In the genomic region with DNA sequence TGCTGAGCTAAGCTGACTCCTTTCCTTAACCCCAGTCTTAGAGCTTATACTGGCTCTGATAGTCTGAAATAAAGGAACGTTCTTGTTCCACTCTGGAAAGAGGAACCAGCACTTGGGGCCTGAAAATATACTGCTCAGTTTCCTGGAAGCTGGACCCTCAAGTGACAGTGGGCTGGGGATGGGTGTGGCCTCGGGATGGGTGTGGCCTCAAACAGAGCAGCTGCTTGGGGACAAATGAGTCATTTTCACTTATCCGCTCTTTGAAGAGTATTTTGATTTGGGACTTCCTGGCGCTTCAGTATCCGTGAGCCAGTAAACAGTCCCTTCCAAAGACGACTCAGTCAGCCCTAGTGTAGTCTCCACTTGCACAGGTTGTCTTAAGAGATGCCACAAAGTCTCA, we compare ENCODE assay signal across 10 mouse cellular contexts. TPM values are rescaled to one million over a fixed set of nuclear protein-coding genes. Genes with fewer than 3 reads are reported as not detected.
DNase-seq lines count a peak whose midpoint lies in the region; ATAC-seq lines count a peak whose summit lies in the region.
"Had no signal": no experiment of that assay in that cellular context is flagged by ENCODE, and none has a peak within 500 bp of the region (broad histone marks: within the 10 kb centered on the region; RNA-seq: fewer than 3 reads in every experiment).

No protein-coding gene starts in this region.

- H3K9me3 ChIP-seq in intestine, embryonic 16.5 days (ENCODE audit: control insufficient read depth, low read length) = no peaks in the 10 kb centered on the region
- H3K9me3 ChIP-seq in intestine, embryonic 15.5 days = no peaks in the 10 kb centered on the region
- no peaks in the 10 kb centered on the region for H3K9me3 ChIP-seq in hindbrain, embryonic 14.5 days (ENCODE audit: control insufficient read depth, low read length)
- H3K9me3 ChIP-seq: hindbrain, embryonic 13.5 days had no signal

- peak; percentile 84 to 89 for DNase-seq in B cell, adult 2 months
- peak; percentile 49 for DNase-seq in gastrocnemius, postnatal 25 days
- DNase-seq in lung, postnatal 25 days (ENCODE audit: low spot score) = peak; percentile 79
- DNase-seq in frontal cortex, postnatal 14 days (ENCODE audit: low spot score in 2 of 2) = no peak
- no peak for DNase-seq in cerebellum, adult 11-12 months
- no peak for DNase-seq in hindbrain, embryonic 14.5 days (ENCODE audit: low spot score)

- no peaks in the 10 kb centered on the region for H3K4me1 ChIP-seq in intestine, embryonic 16.5 days (ENCODE audit: control insufficient read depth, insufficient read depth, low read length)
- 0 out of 2 replicates have a peak, but pooled peaks cover 2% of the 10 kb centered on the region for H3K4me1 ChIP-seq in intestine, embryonic 15.5 days (replicated peaks)
- no peaks in the 10 kb centered on the region for H3K4me1 ChIP-seq in hindbrain, embryonic 14.5 days (replicated peaks; ENCODE audit: control insufficient read depth, insufficient read depth, low read length)
- H3K4me1 ChIP-seq: hindbrain, embryonic 13.5 days had no signal

- no peaks in the 10 kb centered on the region for H3K36me3 ChIP-seq in intestine, embryonic 16.5 days (ENCODE audit: control insufficient read depth, insufficient read depth, low read length)
- no peaks in the 10 kb centered on the region for H3K36me3 ChIP-seq in intestine, embryonic 15.5 days
- no peaks in the 10 kb centered on the region for H3K36me3 ChIP-seq in hindbrain, embryonic 14.5 days (replicated peaks; ENCODE audit: control insufficient read depth, insufficient read depth)
- H3K36me3 ChIP-seq: hindbrain, embryonic 13.5 days had no signal

- H3K9ac ChIP-seq in intestine, embryonic 16.5 days (ENCODE audit: low read depth, low read length) = no peak overlapping the region
- no peak overlapping the region for H3K9ac ChIP-seq in intestine, embryonic 15.5 days
- H3K9ac ChIP-seq in hindbrain, embryonic 14.5 days = no peak overlapping the region
- H3K9ac ChIP-seq: hindbrain, embryonic 13.5 days had no signal

- H3K27ac ChIP-seq in intestine, embryonic 16.5 days (ENCODE audit: low read length) = no peak overlapping the region
- H3K27ac ChIP-seq in intestine, embryonic 15.5 days = no peak overlapping the region
- no peak overlapping the region for H3K27ac ChIP-seq in hindbrain, embryonic 14.5 days
- H3K27ac ChIP-seq: hindbrain, embryonic 13.5 days had no signal

- H3K27me3 ChIP-seq in intestine, embryonic 16.5 days (replicated peaks; ENCODE audit: control insufficient read depth, insufficient read depth, low read length) = no peaks in the 10 kb centered on the region
- no peaks in the 10 kb centered on the region for H3K27me3 ChIP-seq in intestine, embryonic 15.5 days (replicated peaks)
- no peaks in the 10 kb centered on the region for H3K27me3 ChIP-seq in hindbrain, embryonic 14.5 days (ENCODE audit: control insufficient read depth, insufficient read depth, low read length)
- H3K27me3 ChIP-seq: hindbrain, embryonic 13.5 days had no signal

- 23% methylated on average over 6 of the region's 6 CpGs for WGBS in intestine, embryonic 16.5 days
- WGBS in intestine, embryonic 15.5 days = 26% methylated on average over 6 of the region's 6 CpGs
- 54% methylated on average over 6 of the region's 6 CpGs for WGBS in hindbrain, embryonic 14.5 days

- ATAC-seq in intestine, embryonic 16.5 days = peak; percentile 40
- ATAC-seq in intestine, embryonic 15.5 days = no peak; the same call in 1 of the 2 replicates
- ATAC-seq in hindbrain, embryonic 14.5 days (ENCODE audit: low FRiP score) = no peak

- H3K4me3 ChIP-seq in intestine, embryonic 16.5 days (ENCODE audit: low read length) = no peak overlapping the region
- no peak overlapping the region for H3K4me3 ChIP-seq in intestine, embryonic 15.5 days (replicated peaks)
- H3K4me3 ChIP-seq in hindbrain, embryonic 14.5 days (replicated peaks; ENCODE audit: low read length) = no peak overlapping the region
- H3K4me3 ChIP-seq: hindbrain, embryonic 13.5 days had no signal

- no peak overlapping the region for H3K4me2 ChIP-seq in intestine, embryonic 16.5 days (ENCODE audit: low read depth, low read length)
- H3K4me2 ChIP-seq in intestine, embryonic 15.5 days (replicated peaks) = no peak overlapping the region
- no peak overlapping the region for H3K4me2 ChIP-seq in hindbrain, embryonic 14.5 days (replicated peaks)
- H3K4me2 ChIP-seq: hindbrain, embryonic 13.5 days had no signal

RNA-seq across cellular contexts. Expression of a gene that starts 8.6 kb away (rescaled TPM):
- 8.6 and 9.2 TPM in 2 replicates for polyA plus RNA-seq in intestine, embryonic 16.5 days (2015; fragmentation: Nextera tagmentation; extraction: Ambion mirVana)
- 9.9 and 11.3 TPM in 2 replicates for polyA plus RNA-seq in intestine, embryonic 15.5 days (2015; fragmentation: Nextera tagmentation; extraction: Ambion mirVana)
- 1 to 10 TPM; 1.2 to 2.3 TPM for total RNA-seq in gastrocnemius, postnatal 25 days (2021)
- polyA plus RNA-seq in hindbrain, embryonic 14.5 days (2014; fragmentation: Nextera tagmentation; extraction: Ambion mirVana) = 30.3 and 33.1 TPM in 2 replicates

RNA-seq across cellular contexts. Expression of a gene that starts 31.9 kb away (rescaled TPM):
- 26.3 and 27.2 TPM in 2 replicates for polyA plus RNA-seq in intestine, embryonic 16.5 days (2015; fragmentation: Nextera tagmentation; extraction: Ambion mirVana)
- 25.6 and 28.0 TPM in 2 replicates for polyA plus RNA-seq in intestine, embryonic 15.5 days (2015; fragmentation: Nextera tagmentation; extraction: Ambion mirVana)
- total RNA-seq in gastrocnemius, postnatal 25 days (2021) = 1 to 10 TPM; 1.5 to 7.2 TPM
- polyA plus RNA-seq in hindbrain, embryonic 14.5 days (2014; fragmentation: Nextera tagmentation; extraction: Ambion mirVana) = 8.2 and 8.7 TPM in 2 replicates
- total RNA-seq: MEL had no signal

RNA-seq across cellular contexts. Expression of a gene that starts 34.4 kb away (rescaled TPM):
- polyA plus RNA-seq in intestine, embryonic 16.5 days (2015; fragmentation: Nextera tagmentation; extraction: Ambion mirVana) = 0.06 and 0.07 TPM in 2 replicates
- 0.01 and 0.11 TPM in 2 replicates for polyA plus RNA-seq in intestine, embryonic 15.5 days (2015; fragmentation: Nextera tagmentation; extraction: Ambion mirVana)
- under 1 TPM; 0.03 to 0.13 TPM for total RNA-seq in gastrocnemius, postnatal 25 days (2021)
- polyA plus RNA-seq in hindbrain, embryonic 14.5 days (2014; fragmentation: Nextera tagmentation; extraction: Ambion mirVana) = 1.5 and 3.1 TPM in 2 replicates

RNA-seq across cellular contexts. Expression of a gene that starts 53.5 kb away (rescaled TPM):
- polyA plus RNA-seq in intestine, embryonic 16.5 days (2015; fragmentation: Nextera tagmentation; extraction: Ambion mirVana) = 93.5 and 102 TPM in 2 replicates
- 111 and 126 TPM in 2 replicates for polyA plus RNA-seq in intestine, embryonic 15.5 days (2015; fragmentation: Nextera tagmentation; extraction: Ambion mirVana)
- 1 to 10 TPM; 7.9 to 8.4 TPM for total RNA-seq in gastrocnemius, postnatal 25 days (2021)
- 138 and 146 TPM in 2 replicates for polyA plus RNA-seq in hindbrain, embryonic 14.5 days (2014; fragmentation: Nextera tagmentation; extraction: Ambion mirVana)
- total RNA-seq: MEL had no signal

Comparison
In these comparisons a context has a peak if more than half of its experiments do, and no peak if none do; other contexts are left out.
1. DNase-seq: peak in B cell, adult 2 months (2 of 2), gastrocnemius, postnatal 25 days (single experiment) and lung, postnatal 25 days (single experiment); none in frontal cortex, postnatal 14 days (0 of 2), cerebellum, adult 11-12 months (single experiment) and hindbrain, embryonic 14.5 days (single experiment).